Mouse (Mus musculus) testis, adult 2 months (tissue): ENCODE results near the gene Dcaf1.

Experiments
- CTCF ChIP-seq: fragments of 200-500 bp; IDR thresholded peaks from 2 replicates; pipeline ENCODE4 v1.5.1; 2012; ENCODE audit warnings: low read depth, mild to moderate bottlenecking, inconsistent platforms, low read length, moderate library complexity; ENCODE audit not compliant: control insufficient read depth, insufficient read depth, insufficient replicate concordance
- POLR2A ChIP-seq: fragments of 200-500 bp; IDR thresholded peaks from 2 replicates; pipeline ENCODE4 v1.6.1; 2012; ENCODE audit warnings: low read depth, mild to moderate bottlenecking, inconsistent platforms, low read length, moderate library complexity; ENCODE audit not compliant: control insufficient read depth

DNA sequence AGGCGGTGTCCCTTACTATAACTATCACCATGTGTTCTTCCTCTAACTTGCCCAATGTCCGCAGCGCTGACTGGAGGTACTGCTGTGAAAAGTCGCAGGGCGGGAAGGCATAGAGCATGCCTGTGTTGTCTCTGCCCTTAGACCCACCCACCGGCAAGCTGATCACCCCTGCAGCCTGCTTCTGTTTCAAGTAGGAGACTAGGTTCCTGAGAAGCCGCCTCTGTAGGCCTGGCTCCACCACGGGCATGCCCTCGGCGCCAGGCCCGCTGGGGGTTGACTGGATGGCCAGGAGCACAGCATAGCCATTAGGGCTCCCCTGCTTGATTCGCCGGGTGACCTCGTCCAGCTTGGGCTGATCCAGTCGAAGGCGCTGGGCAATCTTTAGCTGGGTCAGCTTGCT, 62.6 kb downstream of the Dcaf1 start:
- TF ChIP-seq CTCF: no peak
- no peak for TF ChIP-seq POLR2A
